Mouse (Mus musculus) adrenal gland, postnatal 4 days (tissue): ENCODE data around the gene Gen1. TPM values are rescaled to one million over a fixed set of nuclear protein-coding genes. Genes with fewer than 3 reads are reported as not detected.

Experiments
- DNase-seq, 2 experiments: peaks; one replicate each; pipeline ENCODE4 v3.0.0; 2021 to 2022; ENCODE audit warnings: low spot score in 2 of 2, mixed read lengths in 2 of 2
- long read RNA-seq, 2 experiments: library from polyadenylated mRNA; stranded (forward); transcript quantifications; one replicate each; pipeline ENCODE4 v2.0.0; 2021
- total RNA-seq, 2 experiments: library from RNA; stranded (reverse); gene quantifications; 2 replicates each; pipeline ENCODE4 v1.2.3; 2021

Gene Gen1
- total RNA-seq, result 1 to 10 TPM; 6.3 to 10.0 TPM
- long read RNA-seq, experiment 1, result 0 reads
- long read RNA-seq, experiment 2, partial matches to known transcripts, result 0 of 1 reads
- long read RNA-seq, experiment 2, other reads (novel, unspliced or antisense), result 1 of 1 reads

- peak; percentile 84 to 93 for DNase-seq
These were observed at the start of gene Gen1, which contains the start of gene Smc6 for GRCm38 (mm10) chr12:11265382-11266281. Gene Gen1 (minus strand): TSS chr12:11265801. Gene Smc6 (plus strand): TSS chr12:11265886.

- DNase-seq, result no peak
These were observed 48.2 kb upstream of the Gen1 start for GRCm38 (mm10) chr12:11313840-11314239.

- DNase-seq, result no peak
These were observed 45.5 kb upstream of the Gen1 start for GRCm38 (mm10) chr12:11311106-11311505.

GRCm38 (mm10) chr12:11306753-11307645 is 41.4 kb upstream of the Gen1 start:
- no peak for DNase-seq

- no peak for DNase-seq
These were observed 35.3 kb upstream of the Gen1 start for GRCm38 (mm10) chr12:11300858-11301257.

- no peak for DNase-seq
These were observed 20.8 kb upstream of the Gen1 start for GRCm38 (mm10) chr12:11286382-11286781.

- no peak for DNase-seq
These were observed 16.0 kb upstream of the Gen1 start for GRCm38 (mm10) chr12:11281584-11281983.

GRCm38 (mm10) chr12:11279886-11280285 is 14.3 kb upstream of the Gen1 start:
- DNase-seq, result no peak

GRCm38 (mm10) chr12:11277207-11277606 is 11.6 kb upstream of the Gen1 start:
- DNase-seq, result no peak

- no peak for DNase-seq
These were observed 11.0 kb upstream of the Gen1 start for GRCm38 (mm10) chr12:11276632-11277031.

- no peak for DNase-seq
These were observed 7.6 kb upstream of the Gen1 start for GRCm38 (mm10) chr12:11273185-11273584.

GRCm38 (mm10) chr12:11272568-11272967 is 7.0 kb upstream of the Gen1 start:
- DNase-seq, result no peak

- DNase-seq, result no peak
These were observed 1.4 kb upstream of the Gen1 start for GRCm38 (mm10) chr12:11267030-11267429.

GRCm38 (mm10) chr12:11266282-11266985 is 833 bp upstream of the Gen1 start:
- no peak for DNase-seq

GRCm38 (mm10) chr12:11264895-11265294 is 706 bp downstream of the Gen1 start:
- DNase-seq, result no peak

GRCm38 (mm10) chr12:11250322-11250721 is 15.3 kb downstream of the Gen1 start:
- no peak for DNase-seq

- DNase-seq, result no peak
These were observed 18.1 kb downstream of the Gen1 start for GRCm38 (mm10) chr12:11247460-11247859.

- DNase-seq, result no peak
These were observed 29.6 kb downstream of the Gen1 start for GRCm38 (mm10) chr12:11235996-11236395.

- no peak for DNase-seq
These were observed 35.3 kb downstream of the Gen1 start for GRCm38 (mm10) chr12:11230267-11230666.

GRCm38 (mm10) chr12:11226529-11227268 is 38.9 kb downstream of the Gen1 start:
- DNase-seq, result no peak
